Mouse (Mus musculus) embryo, embryonic 10.5 days (tissue): ENCODE data around the gene Gm20509.
"Not testable (repeated sequence)": the region's sequence is repeated elsewhere in the genome, so short reads cannot be mapped to it uniquely, and the experiment has no call there.

ENCODE experiments used
- DNase-seq: peaks from one replicate; pipeline ENCODE4 v3.0.0-alpha.2; 2015; ENCODE audit warnings: low spot score

Gene Gm20509

DNA sequence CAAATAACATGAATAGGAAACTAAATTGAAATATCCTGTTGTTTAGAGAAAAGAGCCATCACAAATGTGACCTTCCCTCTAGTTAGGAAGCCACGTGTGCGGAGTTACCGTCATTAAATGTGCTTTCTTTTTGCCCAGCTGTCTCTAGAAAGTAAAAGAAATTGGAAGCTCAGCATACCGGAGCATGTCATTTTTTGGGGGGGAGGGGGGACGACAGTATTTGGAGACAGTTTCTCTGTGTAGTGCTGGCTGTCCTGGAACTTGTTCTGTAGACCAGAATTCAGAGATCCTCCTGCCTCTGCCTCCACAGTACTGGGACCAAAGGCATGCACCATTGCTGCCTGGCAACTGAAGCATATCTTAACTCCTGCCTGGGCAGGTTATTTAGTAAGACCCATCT, 734 bp upstream of the Gm20509 start, which contains the start of gene Khdc3:
TSS of gene Khdc3 (plus strand) at position 301 of the 400 bp plus-strand sequence.
- no peak for DNase-seq

- peak; percentile 52 for DNase-seq
These were observed 1.0 kb downstream of the Gm20509 start for GRCm38 (mm10) chr9:73103159-73103879.

- DNase-seq, result peak; percentile 19
These were observed 1.6 kb downstream of the Gm20509 start for GRCm38 (mm10) chr9:73103880-73104198.

- no peak for DNase-seq
These were observed 2.9 kb downstream of the Gm20509 start for GRCm38 (mm10) chr9:73105141-73105540.

DNA sequence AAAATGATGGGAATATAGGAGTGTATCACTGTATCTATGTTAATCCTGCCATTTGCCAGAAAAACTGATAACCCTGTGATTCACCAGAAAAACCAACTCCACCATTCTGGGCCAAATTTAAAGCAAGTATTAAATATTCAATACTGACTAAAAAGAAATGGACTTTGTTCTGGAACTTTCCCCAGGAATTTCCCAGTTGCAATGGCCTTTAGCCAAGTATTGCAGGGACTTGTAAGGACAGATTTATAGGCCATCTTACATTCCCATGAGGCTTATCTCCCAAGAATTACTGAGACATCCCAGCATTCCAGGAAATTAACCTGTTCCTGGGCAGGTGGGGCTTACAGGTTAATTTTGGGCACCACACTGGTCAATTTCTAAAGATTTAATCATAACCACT, 3.5 kb downstream of the Gm20509 start:
- DNase-seq, result no peak

GRCm38 (mm10) chr9:73112919-73113906, 10.9 kb downstream of the Gm20509 start, which contains the start of gene Rsl24d1:
Gene Rsl24d1, plus strand, starts transcription at chr9:73113426.
- peak; percentile 94 for DNase-seq

DNA sequence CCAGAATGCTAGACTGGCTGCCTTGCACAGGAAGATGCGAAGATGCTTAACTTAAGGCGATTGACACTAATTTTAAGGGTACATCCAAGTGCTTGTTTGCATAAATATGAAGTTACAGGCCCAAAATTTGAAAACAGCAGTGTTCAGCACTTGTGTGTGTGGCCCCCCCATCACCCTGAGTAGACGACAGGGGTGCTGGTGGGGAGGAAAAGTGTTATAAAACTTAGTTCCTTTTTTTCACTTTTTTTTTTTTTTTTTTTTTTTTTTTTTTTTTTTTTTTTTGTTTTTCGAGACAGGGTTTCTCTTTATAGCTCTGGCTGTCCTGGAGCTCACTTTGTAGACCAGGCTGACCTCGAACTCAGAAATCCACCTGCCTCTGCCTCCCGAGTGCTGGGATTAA, 14.4 kb downstream of the Gm20509 start:
- DNase-seq, result not testable (repeated sequence)

- no peak for DNase-seq
These were observed 15.7 kb downstream of the Gm20509 start for GRCm38 (mm10) chr9:73118012-73118411.

DNA sequence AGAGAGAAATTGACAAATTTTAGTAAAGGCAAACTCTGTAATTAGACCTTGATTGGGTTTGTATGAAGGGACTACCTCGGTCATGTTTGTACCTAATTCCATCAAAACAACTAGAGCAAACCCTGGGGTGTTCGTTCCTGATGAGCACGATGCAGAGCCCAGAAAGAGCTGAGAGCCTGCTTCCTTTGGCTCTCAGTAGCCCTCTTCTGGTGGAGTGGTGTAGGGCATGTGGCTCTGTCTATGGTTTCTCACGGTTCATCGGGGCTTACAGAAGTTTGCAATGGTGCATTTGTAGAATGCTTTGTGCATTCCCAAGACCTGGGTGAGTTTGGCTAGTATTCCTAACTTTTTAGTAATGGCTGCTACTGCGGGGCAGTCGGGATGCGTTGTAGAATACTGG, 19.5 kb downstream of the Gm20509 start:
- DNase-seq, result peak; percentile 32

DNA sequence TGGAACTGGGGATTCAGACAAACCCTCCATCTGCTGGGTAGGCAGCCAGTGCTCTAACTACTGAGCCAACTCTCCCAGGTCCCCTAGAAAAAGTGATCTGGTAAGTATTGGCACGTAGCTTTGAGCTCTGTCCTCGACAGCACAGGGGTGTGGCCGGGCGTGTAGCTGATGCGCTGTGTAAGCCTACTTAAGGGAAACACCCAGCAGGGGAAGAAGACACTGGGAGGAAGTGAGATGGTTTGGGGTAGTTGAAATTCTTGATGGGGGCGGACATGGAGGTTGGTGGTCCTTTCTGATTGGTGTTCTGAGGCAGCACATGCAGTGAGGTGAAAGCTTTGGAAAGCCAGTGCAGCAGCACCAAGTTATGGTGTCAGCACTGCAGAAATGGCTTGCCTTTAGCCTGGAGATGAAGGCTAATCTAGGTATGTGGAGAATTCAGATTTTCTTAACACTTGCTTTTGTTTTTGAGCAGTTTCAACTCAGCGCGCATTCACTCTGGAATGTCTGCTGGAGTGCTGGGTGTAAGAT, 22.8 kb downstream of the Gm20509 start:
- no peak for DNase-seq

GRCm38 (mm10) chr9:73127457-73127856, 25.2 kb downstream of the Gm20509 start:
- DNase-seq, result no peak

DNA sequence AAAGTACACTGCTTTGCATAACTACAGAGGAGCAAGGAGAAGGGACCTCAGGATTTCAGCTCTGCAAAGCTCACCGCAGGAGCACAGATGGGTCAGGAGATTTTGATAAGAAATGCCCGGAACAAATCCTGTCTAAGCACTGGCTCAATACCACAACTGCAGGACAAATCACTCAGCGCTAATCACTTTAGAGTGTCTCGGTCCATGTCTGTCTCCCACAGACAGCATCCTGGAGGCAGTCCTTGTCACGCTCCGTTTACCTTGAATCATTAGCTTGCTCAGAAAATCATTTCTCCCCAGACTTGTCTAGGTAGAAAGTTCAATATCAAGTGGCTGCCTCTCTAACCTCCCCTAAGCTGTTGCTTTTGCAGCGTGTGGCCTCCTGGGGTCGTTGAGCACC, 27.6 kb downstream of the Gm20509 start:
- DNase-seq, result no peak

DNA sequence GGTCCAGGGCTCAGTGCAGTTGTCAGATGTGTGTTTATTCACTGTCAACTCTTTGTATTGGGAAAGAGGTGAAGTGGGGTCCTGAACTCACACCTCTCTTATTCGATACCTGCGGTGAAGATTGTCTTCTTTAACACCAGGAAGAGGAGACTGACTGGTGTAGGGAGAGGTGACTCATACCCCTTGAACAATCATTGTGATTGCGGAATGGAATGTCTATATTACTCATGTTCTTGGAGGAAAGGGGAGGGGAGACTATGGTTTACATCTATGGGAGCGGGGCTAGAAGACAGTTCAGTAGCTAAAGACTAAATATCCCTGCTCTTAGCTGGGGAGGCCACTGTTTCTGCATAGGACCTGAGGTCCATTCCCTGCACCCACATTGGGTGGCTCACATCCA, 28.3 kb downstream of the Gm20509 start:
- no peak for DNase-seq

DNA sequence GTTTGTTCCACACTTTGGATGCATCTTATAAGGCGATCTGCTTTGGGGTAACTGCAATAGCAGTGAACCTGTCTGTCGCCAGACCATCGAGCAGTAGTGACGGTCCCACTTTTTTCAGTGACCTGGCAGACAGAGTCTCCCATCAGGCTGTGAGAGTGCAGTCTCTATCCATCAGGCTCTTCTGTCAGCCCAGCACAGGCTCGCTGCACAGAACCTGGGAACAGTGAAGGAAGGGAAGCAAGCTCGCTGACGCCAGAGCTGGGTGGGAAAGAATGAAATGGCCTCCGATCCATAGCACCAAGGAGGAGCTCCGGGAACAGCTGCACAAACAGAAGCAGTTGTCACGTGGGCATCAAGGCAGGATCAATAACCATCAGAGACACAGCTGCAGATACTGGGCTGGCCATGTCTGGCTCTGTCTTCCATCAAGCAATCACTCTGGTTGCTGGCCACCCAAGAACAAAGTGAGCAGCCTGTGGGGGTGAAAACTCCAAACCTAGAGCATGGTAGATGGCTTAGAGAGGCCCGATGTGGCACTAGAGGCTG, 35.1 kb downstream of the Gm20509 start:
- peak; percentile 34 for DNase-seq

- peak; percentile 40 for DNase-seq
These were observed 52.1 kb downstream of the Gm20509 start for GRCm38 (mm10) chr9:73154347-73154746.

- DNase-seq, result no peak
These were observed 55.7 kb downstream of the Gm20509 start for GRCm38 (mm10) chr9:73157968-73158367.

DNA sequence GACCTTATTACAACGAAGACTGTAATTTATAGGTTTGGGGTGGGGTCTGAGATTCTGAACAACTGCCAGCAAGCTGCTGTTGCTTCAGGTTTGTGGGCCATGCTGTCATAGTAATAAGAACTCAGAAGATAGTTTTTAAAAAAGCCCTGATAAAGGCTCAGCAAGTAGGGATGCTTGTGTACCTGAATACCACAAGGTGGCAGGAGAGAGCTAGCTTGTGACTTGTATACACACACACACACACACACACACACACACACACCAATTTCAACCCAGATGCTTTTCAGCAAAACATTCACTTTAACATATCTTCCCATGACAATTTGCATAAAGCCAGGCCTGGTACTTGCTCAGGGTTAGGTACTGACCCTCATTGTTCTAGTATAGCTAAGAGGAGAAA, 57.0 kb downstream of the Gm20509 start:
- DNase-seq, result peak; percentile 55

DNA sequence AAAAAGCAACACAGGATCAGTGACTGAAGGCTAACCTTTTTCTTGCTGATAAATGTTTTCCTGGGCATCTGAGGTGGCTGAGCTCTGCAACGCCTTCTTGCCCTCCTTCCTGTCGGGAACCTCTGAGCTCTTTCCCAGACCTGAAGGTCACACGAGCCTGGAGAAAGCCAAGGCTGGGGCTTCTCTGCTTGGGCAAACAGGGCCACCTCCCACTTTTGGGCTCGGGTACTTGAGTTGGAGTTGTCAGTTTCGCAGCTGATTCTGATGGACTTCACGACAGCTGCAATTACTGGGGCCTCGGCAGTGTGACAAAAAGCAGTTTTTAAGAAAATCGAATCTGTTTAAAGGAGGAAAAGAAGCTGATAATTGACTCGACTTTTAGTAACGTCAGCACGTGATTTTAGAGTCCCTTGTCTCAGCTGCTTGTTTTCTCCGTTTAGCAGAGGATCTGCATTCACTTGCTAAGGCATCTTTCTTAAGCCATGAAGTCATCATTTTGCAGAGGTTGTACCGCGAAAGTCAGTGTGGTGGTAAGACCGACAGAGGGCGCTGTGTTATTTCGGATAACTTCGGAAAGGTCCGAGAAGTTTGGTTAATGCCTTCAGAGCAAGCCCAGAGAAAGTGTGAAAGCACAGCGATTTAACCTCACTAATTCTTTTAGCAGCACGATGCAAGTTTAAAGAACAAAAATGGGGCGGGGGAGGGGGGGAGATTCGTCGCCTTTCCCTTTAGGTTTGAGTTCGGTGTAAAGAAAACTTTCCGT, 60.5 kb downstream of the Gm20509 start:
- DNase-seq, result peak; percentile 96

- no peak for DNase-seq
These were observed 63.4 kb downstream of the Gm20509 start for GRCm38 (mm10) chr9:73165631-73166030.
